Mouse (Mus musculus) lung, embryonic 14.5 days (tissue): Measurements from ENCODE around the gene Sumo3. TPM values are rescaled to one million over a fixed set of nuclear protein-coding genes. Genes with fewer than 3 reads are reported as not detected.

ENCODE experiments used
- ATAC-seq: fragments of 200-750 bp; cut with Nextera tagmentation; 2 replicates; pipeline ENCODE4 v1.8.0; 2017; ENCODE audit warnings: mild to moderate bottlenecking, moderate TSS enrichment, moderate library complexity; ENCODE audit not compliant: insufficient read depth
- DNase-seq: peaks from one replicate; pipeline ENCODE4 v3.0.0-alpha.2; 2015
- H3K27ac ChIP-seq: fragments of 300-500 bp; sonication (generic); 2 replicates; pipeline ENCODE4 v1.5.1; 2014; ENCODE audit warnings: low read depth, mild to moderate bottlenecking, moderate library complexity
- H3K27me3 ChIP-seq: fragments of 300-500 bp; sonication (generic); 2 replicates; pipeline ENCODE4 v1.6.1; 2014; ENCODE audit warnings: low read length, control low read depth; ENCODE audit not compliant: insufficient read depth
- H3K36me3 ChIP-seq: fragments of 300-500 bp; sonication (generic); 2 replicates; pipeline ENCODE4 v1.6.1; 2014; ENCODE audit warnings: control low read depth; ENCODE audit not compliant: insufficient read depth
- H3K4me1 ChIP-seq: fragments of 300-500 bp; sonication (generic); 2 replicates; pipeline ENCODE4 v1.6.1; 2014; ENCODE audit warnings: antibody characterized with exemption, control low read depth; ENCODE audit not compliant: insufficient read depth
- H3K4me2 ChIP-seq: fragments of 300-500 bp; sonication (generic); 2 replicates; pipeline ENCODE4 v1.6.1; 2014; ENCODE audit warnings: mild to moderate bottlenecking
- H3K4me3 ChIP-seq: fragments of 300-500 bp; sonication (generic); 2 replicates; pipeline ENCODE4 v1.5.1; 2014; ENCODE audit warnings: low read depth, low read length
- H3K9ac ChIP-seq: fragments of 300-500 bp; sonication (generic); 2 replicates; pipeline ENCODE4 v1.6.1; 2014
- H3K9me3 ChIP-seq: fragments of 300-500 bp; sonication (generic); 2 replicates; pipeline ENCODE4 v1.6.1; 2016; ENCODE audit warnings: low read depth, low read length, control low read depth
- CTCF ChIP-seq: IDR thresholded peaks from 2 replicates; pipeline ENCODE4 v1.5.1; 2016; ENCODE audit warnings: antibody characterized with exemption, low read depth
- WGBS: fragments of 180-500 bp; shearing (Covaris S2); extraction: QIAGEN DNeasy Blood & Tissue Kit; methylation state at CpG from one replicate; pipeline ENCODE4 v1.1.7; 2014; 5-methylcytosine and 5-hydroxymethylcytosine counted together
- polyA plus RNA-seq: library from polyadenylated mRNA; unstranded; fragments of >200 nt; fragmentation: Nextera tagmentation; extraction: Ambion mirVana; gene quantifications from 2 replicates; pipeline ENCODE4 v1.2.1, GENCODE M21; 2014

Sumo3 gene
- polyA plus RNA-seq, 1 experiment from 2014 or later = 337 TPM

DNA sequence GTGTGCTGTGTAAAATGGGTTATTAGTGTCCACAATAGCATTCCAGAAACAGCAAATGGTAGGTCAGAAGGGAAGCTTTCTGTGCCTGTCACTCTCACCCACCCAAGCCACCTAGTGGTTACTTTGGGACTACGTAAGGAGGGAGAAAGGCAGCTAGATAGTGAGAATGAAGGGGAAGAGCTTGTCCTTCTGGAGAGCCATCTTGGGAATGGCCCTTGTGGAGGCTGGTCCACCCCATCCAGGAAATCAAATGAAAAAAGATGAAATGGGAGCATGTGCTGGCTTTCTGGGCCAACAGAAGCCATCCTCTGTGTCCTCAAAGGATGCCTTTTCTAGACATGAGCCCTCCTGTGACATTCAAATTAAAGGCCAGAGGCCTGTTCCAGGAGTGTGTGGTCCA lies 529 bp upstream of the Sumo3 start:
- ATAC-seq = peak; percentile 40
- Histone ChIP-seq H3K4me1 (peaks cover 12% of the 10 kb centered on the region), H3K4me3 (peak overlapping the region; percentile 77), H3K9me3 (no peaks in the 10 kb centered on the region), H3K9ac (peak overlapping the region; percentile 81), H3K27me3 (no peaks in the 10 kb centered on the region), H3K36me3 (peaks cover 9% of the 10 kb centered on the region), H3K4me2 (peak overlapping the region; percentile 98), H3K27ac (peak overlapping the region; percentile 99)
- DNase-seq = peak; percentile 78
- 33% methylated on average over 1 of the region's 1 CpGs for WGBS
- TF ChIP-seq CTCF = peak; percentile 81

DNA sequence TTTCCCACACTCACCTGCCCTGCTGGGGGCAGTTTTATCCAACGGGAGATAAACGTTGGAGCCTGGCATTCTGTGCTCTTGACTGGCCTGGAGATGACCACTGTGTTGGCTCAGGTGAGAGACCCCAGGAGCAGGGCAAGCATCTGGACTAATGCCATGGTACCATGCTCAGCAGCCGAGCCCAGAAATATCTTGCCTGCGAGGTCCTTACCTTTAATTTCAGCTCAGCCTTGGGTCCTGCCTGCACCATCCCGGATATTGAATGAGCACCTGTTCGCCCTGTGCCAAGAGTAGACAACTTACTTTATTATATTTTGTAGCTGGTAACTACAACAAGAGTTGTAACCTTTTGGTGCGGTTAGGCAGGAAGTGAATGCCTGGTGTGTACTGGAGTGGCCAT lies 958 bp downstream of the Sumo3 start:
- no peak; the same call in 1 of the 2 replicates for ATAC-seq
- TF ChIP-seq CTCF = no peak
- 33% methylated on average over 7 of the region's 7 CpGs for WGBS
- Histone ChIP-seq H3K9me3 (no peaks in the 10 kb centered on the region), H3K27me3 (no peaks in the 10 kb centered on the region), H3K4me2 (peak overlapping the region; percentile 98), H3K36me3 (peaks cover 24% of the 10 kb centered on the region), H3K27ac (peak overlapping the region; percentile 99), H3K9ac (peak overlapping the region; percentile 81), H3K4me3 (peak overlapping the region; percentile 77), H3K4me1 (peaks cover 12% of the 10 kb centered on the region)
- no peak for DNase-seq

DNA sequence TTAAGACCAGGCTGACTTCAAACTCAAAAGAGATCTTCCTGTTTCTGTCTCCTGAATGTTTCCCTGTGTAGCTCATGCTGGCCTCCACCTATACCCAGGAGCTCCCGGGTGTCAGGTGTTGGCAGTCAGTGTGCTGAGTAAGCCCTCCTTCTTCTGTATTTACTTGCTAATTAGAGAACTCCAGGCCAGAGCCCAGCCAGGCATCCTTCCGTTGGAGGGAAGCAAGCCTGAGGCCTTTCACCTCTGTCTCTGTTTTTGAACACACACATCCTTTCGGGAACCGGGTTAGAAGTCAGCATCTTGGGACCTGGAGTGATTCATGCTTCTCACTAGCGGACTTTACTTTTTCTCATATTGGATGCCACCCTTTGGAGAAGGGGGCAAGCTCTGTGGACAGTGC lies 1.5 kb downstream of the Sumo3 start:
- DNase-seq = no peak
- peak overlapping the region; percentile 98 for H3K4me2 ChIP-seq
- no peaks in the 10 kb centered on the region for H3K27me3 ChIP-seq
- no peak for TF ChIP-seq CTCF
- H3K4me1 ChIP-seq = peaks cover 12% of the 10 kb centered on the region
- WGBS = 68% methylated on average over 5 of the region's 5 CpGs
- peaks cover 30% of the 10 kb centered on the region for H3K36me3 ChIP-seq
- no peak overlapping the region for H3K27ac ChIP-seq
- no peak for ATAC-seq
- H3K9ac ChIP-seq = peak overlapping the region; percentile 33; the same call in 1 of the 2 replicates
- H3K9me3 ChIP-seq = no peaks in the 10 kb centered on the region
- H3K4me3 ChIP-seq = peak overlapping the region; percentile 77

DNA sequence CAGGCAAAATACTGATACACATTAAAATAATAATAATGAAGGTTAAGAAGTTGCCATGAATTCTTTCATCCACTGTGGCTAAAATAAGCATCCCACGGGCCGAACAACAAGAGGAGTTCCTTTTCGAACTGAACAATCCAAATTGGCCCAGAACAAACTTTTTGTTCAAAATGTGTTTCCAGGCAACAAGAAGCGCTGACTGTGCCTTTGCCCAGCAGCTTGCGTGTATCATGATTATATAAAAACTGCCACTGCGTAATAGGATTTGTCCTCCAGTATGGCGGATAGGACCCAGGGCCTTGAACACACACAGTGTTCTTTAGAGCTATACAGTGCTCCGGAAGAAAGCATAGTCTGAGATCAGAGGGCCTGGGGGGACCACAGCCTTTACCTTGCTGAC lies 2.7 kb downstream of the Sumo3 start:
- H3K27ac ChIP-seq = no peak overlapping the region

DNA sequence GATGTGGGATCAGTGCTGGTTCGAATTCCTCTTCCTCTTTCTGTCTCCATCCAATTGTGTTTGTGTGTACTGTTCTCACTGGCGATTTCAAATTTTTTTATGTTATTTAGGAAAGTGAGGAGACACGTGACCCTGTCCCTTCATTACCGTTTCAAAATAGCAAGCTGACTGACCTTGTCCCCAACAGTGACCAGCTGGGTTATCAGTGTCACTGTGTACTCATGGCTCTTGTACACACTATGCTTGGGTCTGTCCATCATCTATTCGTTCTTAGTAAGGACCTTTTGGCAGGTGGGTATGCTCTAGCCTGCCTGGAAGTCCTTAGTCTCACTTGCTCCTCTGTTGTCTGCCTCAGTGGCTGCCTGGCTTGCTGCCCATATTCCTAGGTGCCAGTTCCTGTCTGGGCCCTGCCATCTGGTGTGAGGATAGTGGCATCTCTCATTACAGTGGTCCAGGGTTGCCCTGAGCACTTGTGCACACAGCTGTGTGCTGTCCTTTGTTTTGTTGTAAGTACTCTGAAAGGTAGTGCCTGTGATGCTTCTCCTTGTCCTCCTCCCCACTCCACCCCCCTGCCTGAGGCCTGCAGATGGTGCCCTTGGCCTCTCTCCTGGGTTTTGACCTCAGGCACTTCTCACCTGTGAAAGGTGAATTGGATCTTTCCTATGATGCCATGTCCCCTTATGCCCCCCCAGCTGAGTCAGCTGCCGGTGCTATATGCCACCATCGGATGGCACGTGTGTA lies 4.5 kb downstream of the Sumo3 start:
- Histone ChIP-seq H3K27me3 (no peaks in the 10 kb centered on the region), H3K27ac (no peak overlapping the region), H3K9me3 (no peaks in the 10 kb centered on the region), H3K4me2 (no peak overlapping the region), H3K4me3 (no peak overlapping the region), H3K4me1 (peaks cover 12% of the 10 kb centered on the region), H3K9ac (no peak overlapping the region), H3K36me3 (peaks cover 59% of the 10 kb centered on the region)
- DNase-seq (no peak), ATAC-seq (no peak)
- TF ChIP-seq CTCF = no peak
- WGBS = 87% methylated on average over 8 of the region's 8 CpGs

More for the DNA sequence above, 2.7 kb downstream of the Sumo3 start:
- H3K4me2 ChIP-seq = no peak overlapping the region
- H3K9ac ChIP-seq = no peak overlapping the region
- no peak for ATAC-seq
- H3K27me3 ChIP-seq = no peaks in the 10 kb centered on the region
- no peak overlapping the region for H3K4me3 ChIP-seq
- no peak for TF ChIP-seq CTCF
- 93% methylated on average over 8 of the region's 8 CpGs for WGBS
- H3K36me3 ChIP-seq = peaks cover 42% of the 10 kb centered on the region
- H3K9me3 ChIP-seq = no peaks in the 10 kb centered on the region
- H3K4me1 ChIP-seq = peaks cover 12% of the 10 kb centered on the region
- no peak for DNase-seq

DNA sequence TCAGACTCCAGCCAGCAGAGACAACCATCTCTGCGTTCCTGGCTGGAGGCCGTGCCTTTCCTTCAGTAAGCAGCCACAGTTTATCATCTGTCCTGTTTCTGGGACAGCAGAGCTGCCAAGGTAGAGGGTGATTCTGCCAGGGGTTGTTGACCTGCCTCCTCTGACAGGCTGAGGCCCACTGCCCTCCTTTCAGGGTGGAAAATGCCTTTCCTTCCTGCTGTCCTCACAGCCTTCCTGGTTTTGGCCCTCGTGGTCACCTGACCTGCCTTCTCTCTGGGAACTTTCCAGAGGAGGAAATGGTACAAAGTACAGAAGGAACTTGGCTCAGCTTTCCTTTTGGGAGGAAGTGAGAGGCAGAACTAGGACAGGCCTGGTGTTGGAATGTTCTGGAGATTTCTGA lies 7.5 kb downstream of the Sumo3 start:
- H3K27ac ChIP-seq = peak overlapping the region; percentile 52; the same call in 1 of the 2 replicates
- peaks cover 89% of the 10 kb centered on the region for H3K36me3 ChIP-seq
- peak; percentile 61; the same call in 1 of the 2 replicates for ATAC-seq
- no peak overlapping the region for H3K4me3 ChIP-seq
- H3K4me1 ChIP-seq = no peaks in the 10 kb centered on the region
- no peak overlapping the region for H3K9ac ChIP-seq
- H3K9me3 ChIP-seq = no peaks in the 10 kb centered on the region
- 82% methylated on average over 3 of the region's 3 CpGs for WGBS
- DNase-seq = peak; percentile 44
- no peak for TF ChIP-seq CTCF
- no peak overlapping the region for H3K4me2 ChIP-seq
- H3K27me3 ChIP-seq = no peaks in the 10 kb centered on the region

DNA sequence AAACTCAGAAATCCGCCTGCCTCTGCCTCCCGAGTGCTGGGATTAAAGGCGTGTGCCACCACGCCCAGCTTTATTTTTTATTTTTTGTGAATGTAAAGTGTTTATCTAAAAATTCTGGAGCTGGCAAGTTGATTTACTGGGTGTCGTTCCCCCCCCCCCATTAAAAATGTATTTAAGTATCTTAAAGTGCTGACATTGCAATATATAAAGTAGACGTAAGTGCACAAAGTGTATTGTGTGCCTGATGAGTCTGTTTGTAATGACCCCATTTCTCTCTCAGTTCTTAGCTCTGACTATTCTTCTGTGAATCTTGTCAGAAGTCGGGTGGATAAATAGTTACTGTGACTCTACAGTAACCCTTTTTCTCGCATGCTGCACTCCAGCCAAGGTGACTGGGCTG lies 9.8 kb downstream of the Sumo3 start:
- H3K9me3 ChIP-seq = no peaks in the 10 kb centered on the region
- peaks cover 85% of the 10 kb centered on the region for H3K36me3 ChIP-seq
- H3K4me1 ChIP-seq = no peaks in the 10 kb centered on the region
- H3K27ac ChIP-seq = no peak overlapping the region
- no peak overlapping the region for H3K9ac ChIP-seq
- 92% methylated on average over 8 of the region's 8 CpGs for WGBS
- no peak overlapping the region for H3K4me2 ChIP-seq
- no peak for ATAC-seq
- H3K4me3 ChIP-seq = no peak overlapping the region
- DNase-seq = no peak
- H3K27me3 ChIP-seq = no peaks in the 10 kb centered on the region
- TF ChIP-seq CTCF = no peak
